Mouse (Mus musculus): ENCODE data around the gene Dll3. TPM values are rescaled to one million over a fixed set of nuclear protein-coding genes. Genes with fewer than 3 reads are reported as not detected.
"Not testable (repeated sequence)": the region's sequence is repeated elsewhere in the genome, so short reads cannot be mapped to it uniquely, and the experiment has no call there.

Gene Dll3
- polyA plus RNA-seq, 1 experiment from 2014 or later = 0.68 TPM

GRCm38 (mm10) chr7:28263786-28264185 lies 38.3 kb downstream of the Dll3 start:
- WGBS = 7% methylated on average over 15 of the region's 15 CpGs
- peak; percentile 87 for DNase-seq (ENCODE audit: low spot score)
- no peaks in the 10 kb centered on the region for H3K27me3 ChIP-seq (ENCODE audit: insufficient read depth, poor library complexity, severe bottlenecking)

GRCm38 (mm10) chr7:28262861-28263260 lies 39.2 kb downstream of the Dll3 start:
- Histone ChIP-seq H3K27ac (no peak overlapping the region), H3K4me1 (no peaks in the 10 kb centered on the region), H3K36me3 (no peaks in the 10 kb centered on the region), H3K9me3 (no peaks in the 10 kb centered on the region), H3K4me3 (no peak overlapping the region), H3K27me3 (ENCODE audit: insufficient read depth, poor library complexity, severe bottlenecking) (no peaks in the 10 kb centered on the region)
- DNase-seq (ENCODE audit: low spot score) = no peak
- WGBS = 41% methylated on average over 5 of the region's 5 CpGs

More at GRCm38 (mm10) chr7:28263786-28264185, 38.3 kb downstream of the Dll3 start:
- Histone ChIP-seq H3K4me1 (no peaks in the 10 kb centered on the region), H3K4me3 (no peak overlapping the region), H3K36me3 (no peaks in the 10 kb centered on the region), H3K27ac (no peak overlapping the region), H3K9me3 (no peaks in the 10 kb centered on the region)

- WGBS = 80% methylated on average over 6 of the region's 6 CpGs
- no peak overlapping the region for H3K27ac ChIP-seq
- H3K36me3 ChIP-seq = no peaks in the 10 kb centered on the region
- no peak overlapping the region for H3K4me3 ChIP-seq
- no peaks in the 10 kb centered on the region for H3K9me3 ChIP-seq
- no peaks in the 10 kb centered on the region for H3K27me3 ChIP-seq (ENCODE audit: insufficient read depth, poor library complexity, severe bottlenecking)
- DNase-seq (ENCODE audit: low spot score) = no peak
- H3K4me1 ChIP-seq = no peaks in the 10 kb centered on the region
Measured at GRCm38 (mm10) chr7:28255476-28255875, 46.6 kb downstream of the Dll3 start.

GRCm38 (mm10) chr7:28254591-28254990 lies 47.4 kb downstream of the Dll3 start:
- peak; percentile 41 for DNase-seq (ENCODE audit: low spot score)
- 87% methylated on average over 6 of the region's 6 CpGs for WGBS
- Histone ChIP-seq H3K4me3 (no peak overlapping the region), H3K27ac (no peak overlapping the region), H3K27me3 (ENCODE audit: insufficient read depth, poor library complexity, severe bottlenecking) (no peaks in the 10 kb centered on the region), H3K36me3 (no peaks in the 10 kb centered on the region), H3K9me3 (no peaks in the 10 kb centered on the region), H3K4me1 (no peaks in the 10 kb centered on the region)

- 84% methylated on average over 17 of the region's 17 CpGs for WGBS
- Histone ChIP-seq H3K27me3 (ENCODE audit: insufficient read depth, poor library complexity, severe bottlenecking) (no peaks in the 10 kb centered on the region), H3K27ac (no peak overlapping the region), H3K4me1 (no peaks in the 10 kb centered on the region), H3K9me3 (no peaks in the 10 kb centered on the region), H3K4me3 (no peak overlapping the region), H3K36me3 (no peaks in the 10 kb centered on the region)
- DNase-seq (ENCODE audit: low spot score) = peak; percentile 39
Measured at GRCm38 (mm10) chr7:28251976-28252375, 50.1 kb downstream of the Dll3 start.

GRCm38 (mm10) chr7:28248957-28249356 lies 53.1 kb downstream of the Dll3 start:
- WGBS = 86% methylated on average over 3 of the region's 3 CpGs
- Histone ChIP-seq H3K27ac (no peak overlapping the region), H3K9me3 (peaks cover 3% of the 10 kb centered on the region), H3K4me1 (no peaks in the 10 kb centered on the region), H3K4me3 (no peak overlapping the region), H3K36me3 (no peaks in the 10 kb centered on the region), H3K27me3 (ENCODE audit: insufficient read depth, poor library complexity, severe bottlenecking) (no peaks in the 10 kb centered on the region)
- no peak for DNase-seq (ENCODE audit: low spot score)

GRCm38 (mm10) chr7:28243943-28244342 lies 58.1 kb downstream of the Dll3 start:
- not testable (repeated sequence) for DNase-seq (ENCODE audit: low spot score); H3K4me3 ChIP-seq; H3K4me1 ChIP-seq; H3K9me3 ChIP-seq; H3K36me3 ChIP-seq; H3K27me3 ChIP-seq (ENCODE audit: insufficient read depth, poor library complexity, severe bottlenecking); H3K27ac ChIP-seq
- WGBS = 75% methylated on average over 2 of the region's 2 CpGs

Other genes with a start within 250 kb of the Dll3 start
- gene Fcgbp, start 231.0 kb downstream of the Dll3 start, polyA plus RNA-seq (2016; fragmentation: Nextera tagmentation; extraction: Ambion mirVana) = 0.41 TPM in 1 of 2 replicates, not detected in the other
- 0.05 and 0.06 TPM in 2 replicates for gene 9530053A07Rik, start 172.8 kb downstream of the Dll3 start, polyA plus RNA-seq (2016; fragmentation: Nextera tagmentation; extraction: Ambion mirVana)
- gene Fbl, start 132.5 kb downstream of the Dll3 start, polyA plus RNA-seq (2016; fragmentation: Nextera tagmentation; extraction: Ambion mirVana) = 101 and 140 TPM in 2 replicates
- gene Dyrk1b, start 122.8 kb downstream of the Dll3 start, polyA plus RNA-seq (2016; fragmentation: Nextera tagmentation; extraction: Ambion mirVana) = 9.9 and 10.4 TPM in 2 replicates
- 0.90 and 1.4 TPM in 2 replicates for gene Eid2, start 34.4 kb downstream of the Dll3 start, polyA plus RNA-seq (2016; fragmentation: Nextera tagmentation; extraction: Ambion mirVana)
- gene Eid2b, start 24.5 kb downstream of the Dll3 start, polyA plus RNA-seq (2016; fragmentation: Nextera tagmentation; extraction: Ambion mirVana) = 5.6 and 7.1 TPM in 2 replicates
- not detected in 2 replicates for gene Selenov, start 11.1 kb downstream of the Dll3 start, polyA plus RNA-seq (2016; fragmentation: Nextera tagmentation; extraction: Ambion mirVana)
- gene Timm50, start 9.8 kb upstream of the Dll3 start, polyA plus RNA-seq (2016; fragmentation: Nextera tagmentation; extraction: Ambion mirVana) = 171 and 189 TPM in 2 replicates
- gene Supt5, start 36.5 kb upstream of the Dll3 start, polyA plus RNA-seq (2016; fragmentation: Nextera tagmentation; extraction: Ambion mirVana) = 88.5 and 90.7 TPM in 2 replicates
- 726 and 844 TPM in 2 replicates for gene Rps16, start 48.4 kb upstream of the Dll3 start, polyA plus RNA-seq (2016; fragmentation: Nextera tagmentation; extraction: Ambion mirVana)
- gene Plekhg2, start 70.4 kb upstream of the Dll3 start, polyA plus RNA-seq (2016; fragmentation: Nextera tagmentation; extraction: Ambion mirVana) = 68.3 and 75.1 TPM in 2 replicates
- gene Zfp36, start 78.0 kb upstream of the Dll3 start, polyA plus RNA-seq (2016; fragmentation: Nextera tagmentation; extraction: Ambion mirVana) = 13.7 and 15.1 TPM in 2 replicates
- 58.8 and 62.0 TPM in 2 replicates for gene Med29, start 90.5 kb upstream of the Dll3 start, polyA plus RNA-seq (2016; fragmentation: Nextera tagmentation; extraction: Ambion mirVana)
- gene Paf1, start 90.7 kb upstream of the Dll3 start, polyA plus RNA-seq (2016; fragmentation: Nextera tagmentation; extraction: Ambion mirVana) = 79.8 and 81.3 TPM in 2 replicates
- 7.5 and 8.7 TPM in 2 replicates for gene Gmfg, start 135.2 kb upstream of the Dll3 start, polyA plus RNA-seq (2016; fragmentation: Nextera tagmentation; extraction: Ambion mirVana)
- 1.5 and 1.9 TPM in 2 replicates for gene Lrfn1, start 149.7 kb upstream of the Dll3 start, polyA plus RNA-seq (2016; fragmentation: Nextera tagmentation; extraction: Ambion mirVana)
- not detected in 2 replicates for gene Ifnl2, start 208.2 kb upstream of the Dll3 start, polyA plus RNA-seq (2016; fragmentation: Nextera tagmentation; extraction: Ambion mirVana)
- not detected in 2 replicates for gene Ifnl3, start 220.6 kb upstream of the Dll3 start, polyA plus RNA-seq (2016; fragmentation: Nextera tagmentation; extraction: Ambion mirVana)
- gene Sycn, start 238.6 kb upstream of the Dll3 start, polyA plus RNA-seq (2016; fragmentation: Nextera tagmentation; extraction: Ambion mirVana) = not detected in 2 replicates
- gene Nccrp1, start 245.0 kb upstream of the Dll3 start, polyA plus RNA-seq (2016; fragmentation: Nextera tagmentation; extraction: Ambion mirVana) = not detected in 2 replicates